Mouse (Mus musculus): Measurements from ENCODE around the gene Ggnbp2.
"Not testable (repeated sequence)": the region's sequence is repeated elsewhere in the genome, so short reads cannot be mapped to it uniquely, and the experiment has no call there.

The Ggnbp2 gene

GRCm38 (mm10) chr11:84879007-84879771 lies 8.6 kb upstream of the Ggnbp2 start:
- DNase-seq: no peak

GRCm38 (mm10) chr11:84876020-84876419 lies 5.4 kb upstream of the Ggnbp2 start:
- DNase-seq: not testable (repeated sequence)

GRCm38 (mm10) chr11:84873042-84873833 lies 2.6 kb upstream of the Ggnbp2 start:
- no peak for DNase-seq

- no peak for DNase-seq
Measured at GRCm38 (mm10) chr11:84871548-84872069, 992 bp upstream of the Ggnbp2 start.

- no peak for DNase-seq
Measured at GRCm38 (mm10) chr11:84871046-84871445, 429 bp upstream of the Ggnbp2 start.

- peak; percentile 94 for DNase-seq
Measured at GRCm38 (mm10) chr11:84869537-84870232, 932 bp downstream of the Ggnbp2 start.

- no peak for DNase-seq
Measured at GRCm38 (mm10) chr11:84868786-84869259, 1.8 kb downstream of the Ggnbp2 start.

GRCm38 (mm10) chr11:84867586-84867985 lies 3.0 kb downstream of the Ggnbp2 start:
- no peak for DNase-seq

GRCm38 (mm10) chr11:84865268-84865667 lies 5.3 kb downstream of the Ggnbp2 start:
- DNase-seq: no peak

GRCm38 (mm10) chr11:84855285-84855684 lies 15.3 kb downstream of the Ggnbp2 start:
- DNase-seq: no peak

- no peak for DNase-seq
Measured at GRCm38 (mm10) chr11:84847475-84848090, 23.0 kb downstream of the Ggnbp2 start.

GRCm38 (mm10) chr11:84846741-84847474 lies 23.7 kb downstream of the Ggnbp2 start:
- no peak for DNase-seq

GRCm38 (mm10) chr11:84839330-84839729 lies 31.3 kb downstream of the Ggnbp2 start:
- no peak for DNase-seq

- DNase-seq: not testable (repeated sequence)
Measured at GRCm38 (mm10) chr11:84829495-84829894, 41.1 kb downstream of the Ggnbp2 start.

- peak; percentile 87 for DNase-seq
Measured at GRCm38 (mm10) chr11:84828516-84829399, 41.9 kb downstream of the Ggnbp2 start, which contains the start of gene Dhrs11. TSS of gene Dhrs11 (minus strand) at chr11:84828994.

GRCm38 (mm10) chr11:84827901-84828503 lies 42.6 kb downstream of the Ggnbp2 start:
- no peak for DNase-seq

- DNase-seq: no peak
Measured at GRCm38 (mm10) chr11:84827492-84827891, 43.1 kb downstream of the Ggnbp2 start.

GRCm38 (mm10) chr11:84826185-84826584 lies 44.4 kb downstream of the Ggnbp2 start:
- peak; percentile 70 for DNase-seq

- DNase-seq: no peak
Measured at GRCm38 (mm10) chr11:84825261-84825807, 45.3 kb downstream of the Ggnbp2 start.

GRCm38 (mm10) chr11:84823484-84823897 lies 47.1 kb downstream of the Ggnbp2 start:
- DNase-seq: no peak
